Mouse (Mus musculus) liver, embryonic 13.5 days (tissue): ENCODE measurements around the gene Lhpp. TPM values are rescaled to one million over a fixed set of nuclear protein-coding genes. Genes with fewer than 3 reads are reported as not detected.

Source experiments
- ATAC-seq: fragments of 200-750 bp; cut with Nextera tagmentation; 2 replicates; pipeline ENCODE4 v1.8.0; 2017; ENCODE audit warnings: low read depth, mild to moderate bottlenecking, moderate number of reproducible peaks, moderate library complexity
- DNase-seq: peaks from one replicate; pipeline ENCODE4 v3.0.0; 2022
- H3K27ac ChIP-seq: fragments of 300-500 bp; sonication (generic); 2 replicates; pipeline ENCODE4 v1.5.1; 2015; ENCODE audit warnings: moderate library complexity, mild to moderate bottlenecking, inconsistent platforms
- H3K27me3 ChIP-seq: fragments of 300-500 bp; sonication (generic); 2 replicates; pipeline ENCODE4 v1.6.1; 2015; ENCODE audit warnings: mild to moderate bottlenecking, inconsistent platforms
- H3K36me3 ChIP-seq: fragments of 300-500 bp; sonication (generic); 2 replicates; pipeline ENCODE4 v1.6.1; 2015; ENCODE audit warnings: mild to moderate bottlenecking, inconsistent platforms
- H3K4me1 ChIP-seq: fragments of 300-500 bp; sonication (generic); replicated peaks from 2 replicates; pipeline ENCODE4 v1.6.1; 2015; ENCODE audit warnings: inconsistent platforms
- H3K4me2 ChIP-seq: fragments of 300-500 bp; sonication (generic); 2 replicates; pipeline ENCODE4 v1.6.1; 2015; ENCODE audit warnings: inconsistent platforms, mild to moderate bottlenecking, moderate library complexity
- H3K4me3 ChIP-seq: fragments of 300-500 bp; sonication (generic); replicated peaks from 2 replicates; pipeline ENCODE4 v1.5.1; 2015; ENCODE audit warnings: mild to moderate bottlenecking, inconsistent platforms
- H3K9ac ChIP-seq: fragments of 300-500 bp; sonication (generic); 2 replicates; pipeline ENCODE4 v1.6.1; 2015; ENCODE audit warnings: mild to moderate bottlenecking, inconsistent platforms
- H3K9me3 ChIP-seq: fragments of 300-500 bp; sonication (generic); replicated peaks from 2 replicates; pipeline ENCODE4 v1.6.1; 2016; ENCODE audit warnings: inconsistent platforms
- WGBS: fragments of 180-500 bp; shearing (Covaris S2); methylation state at CpG from one replicate; pipeline ENCODE4 v1.1.7; 2015; ENCODE audit not compliant: insufficient replicate concordance; 5-methylcytosine and 5-hydroxymethylcytosine counted together
- polyA plus RNA-seq: library from polyadenylated mRNA; unstranded; fragments of >200 nt; fragmentation: Nextera tagmentation; extraction: Ambion mirVana; gene quantifications from 2 replicates; pipeline ENCODE4 v1.2.1, GENCODE M21; 2015

The Lhpp gene
- polyA plus RNA-seq, 1 experiment from 2014 or later, result 8.0 TPM

DNA sequence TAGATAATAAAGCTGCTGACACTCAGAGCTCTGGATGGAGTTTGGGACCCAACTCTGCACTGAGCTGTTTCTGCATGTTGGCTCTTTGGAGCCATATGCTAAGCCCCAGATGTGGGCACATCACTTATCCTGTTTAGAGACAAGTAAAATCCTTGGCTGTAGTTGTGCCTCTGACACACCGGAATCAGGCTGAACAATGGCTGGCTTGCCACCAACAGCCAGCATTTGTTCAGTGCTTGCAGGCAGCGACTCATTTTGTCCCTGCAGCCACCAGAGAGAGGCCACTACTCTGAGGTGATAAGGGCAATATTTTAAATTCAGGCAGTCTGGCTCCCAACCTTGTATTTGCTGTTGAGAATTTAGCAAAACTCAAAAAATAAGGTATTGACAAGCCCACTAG lies 58.2 kb downstream of the Lhpp start:
- Histone ChIP-seq H3K4me1 (peaks cover 17% of the 10 kb centered on the region; the same call in 1 of the 2 replicates), H3K9ac (no peak overlapping the region), H3K36me3 (no peaks in the 10 kb centered on the region), H3K4me2 (no peak overlapping the region), H3K9me3 (no peaks in the 10 kb centered on the region), H3K27ac (no peak overlapping the region), H3K4me3 (no peak overlapping the region), H3K27me3 (no peaks in the 10 kb centered on the region)
- ATAC-seq (no peak), DNase-seq (no peak)
- WGBS, result 60% methylated on average over 2 of the region's 2 CpGs

DNA sequence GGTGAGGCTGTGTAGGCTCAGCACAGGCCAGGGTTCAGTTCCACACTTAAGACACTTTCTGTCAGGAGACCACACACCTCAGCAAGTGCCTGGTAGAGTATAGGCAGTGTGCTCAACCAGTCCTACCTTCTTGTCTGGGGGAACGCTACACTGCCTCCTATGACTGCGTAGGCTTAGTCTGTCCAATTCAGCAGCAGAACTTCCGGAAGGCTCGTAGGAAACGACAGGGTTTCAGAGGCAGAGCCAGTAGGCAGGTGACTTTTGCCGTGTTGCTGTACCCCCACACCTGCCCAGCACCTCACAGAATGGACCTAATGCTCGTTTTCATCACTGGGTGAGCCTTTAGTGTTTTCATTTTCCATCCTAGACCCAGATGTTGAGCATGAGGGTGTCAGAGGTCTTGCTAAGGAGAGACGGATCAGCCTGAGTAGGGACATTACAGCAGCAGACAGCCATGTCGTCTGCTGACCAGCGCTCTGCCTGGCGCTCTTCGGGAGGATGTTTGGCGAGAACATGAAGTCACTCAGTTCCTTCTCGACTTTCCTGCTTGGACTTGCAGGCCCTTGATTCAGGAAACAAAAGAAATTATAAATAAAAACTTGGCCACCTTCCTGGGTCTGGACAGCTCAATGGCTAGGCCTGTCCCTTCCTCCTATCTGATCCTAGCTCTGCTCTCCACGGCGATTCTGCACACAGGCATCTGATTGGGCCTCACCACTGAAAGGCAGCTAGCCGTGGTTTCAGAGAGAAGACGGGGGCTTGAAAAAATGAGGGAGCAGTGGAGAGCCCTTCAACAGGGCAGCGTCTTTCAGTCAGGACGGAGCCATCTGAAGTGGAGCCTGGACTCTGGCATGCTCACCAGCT lies 59.8 kb downstream of the Lhpp start:
- no peak for DNase-seq
- H3K36me3 ChIP-seq, result no peaks in the 10 kb centered on the region
- peaks cover 8% of the 10 kb centered on the region; the same call in 1 of the 2 replicates for H3K4me1 ChIP-seq
- H3K27me3 ChIP-seq, result no peaks in the 10 kb centered on the region
- no peak overlapping the region for H3K4me3 ChIP-seq
- H3K27ac ChIP-seq, result no peak overlapping the region
- no peaks in the 10 kb centered on the region for H3K9me3 ChIP-seq
- no peak for ATAC-seq
- H3K4me2 ChIP-seq, result no peak overlapping the region
- 75% methylated on average over 20 of the region's 20 CpGs for WGBS
- no peak overlapping the region for H3K9ac ChIP-seq

- ATAC-seq, result peak; percentile 43; the same call in 1 of the 2 replicates
- Histone ChIP-seq H3K27ac (no peak overlapping the region), H3K4me3 (no peak overlapping the region), H3K9ac (no peak overlapping the region), H3K9me3 (no peaks in the 10 kb centered on the region), H3K4me2 (no peak overlapping the region), H3K4me1 (peaks cover 7% of the 10 kb centered on the region; the same call in 1 of the 2 replicates), H3K36me3 (no peaks in the 10 kb centered on the region), H3K27me3 (no peaks in the 10 kb centered on the region)
- WGBS, result 70% methylated on average over 3 of the region's 3 CpGs
- no peak for DNase-seq
These were observed 60.4 kb downstream of the Lhpp start for GRCm38 (mm10) chr7:132670863-132671165.

DNA sequence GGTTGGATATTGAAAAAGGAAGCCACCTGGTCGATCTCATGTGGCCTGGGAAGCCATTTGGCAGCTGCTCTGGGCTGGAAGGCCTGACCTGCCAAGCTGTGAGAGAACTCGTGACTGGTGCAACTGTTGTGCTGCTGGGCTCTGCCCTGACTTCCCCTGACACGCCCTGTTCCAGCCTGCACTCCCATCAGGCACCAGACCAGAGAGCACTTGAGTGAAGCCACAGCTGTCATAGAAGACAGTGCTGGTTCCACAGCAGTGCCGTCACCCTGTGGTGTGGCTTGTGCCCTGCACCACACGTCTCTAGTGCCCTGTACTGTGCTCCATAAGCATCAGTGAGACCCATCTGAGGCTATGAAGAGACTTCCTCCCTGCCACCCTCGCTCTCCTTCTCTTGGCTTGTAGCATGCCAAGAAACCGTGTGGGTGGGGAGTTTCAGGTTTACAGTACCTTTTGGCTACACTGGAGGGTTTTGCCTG lies 62.1 kb downstream of the Lhpp start:
- ATAC-seq (peak; percentile 59; the same call in 1 of the 2 replicates), DNase-seq (no peak)
- 51% methylated on average over 7 of the region's 7 CpGs for WGBS

DNA sequence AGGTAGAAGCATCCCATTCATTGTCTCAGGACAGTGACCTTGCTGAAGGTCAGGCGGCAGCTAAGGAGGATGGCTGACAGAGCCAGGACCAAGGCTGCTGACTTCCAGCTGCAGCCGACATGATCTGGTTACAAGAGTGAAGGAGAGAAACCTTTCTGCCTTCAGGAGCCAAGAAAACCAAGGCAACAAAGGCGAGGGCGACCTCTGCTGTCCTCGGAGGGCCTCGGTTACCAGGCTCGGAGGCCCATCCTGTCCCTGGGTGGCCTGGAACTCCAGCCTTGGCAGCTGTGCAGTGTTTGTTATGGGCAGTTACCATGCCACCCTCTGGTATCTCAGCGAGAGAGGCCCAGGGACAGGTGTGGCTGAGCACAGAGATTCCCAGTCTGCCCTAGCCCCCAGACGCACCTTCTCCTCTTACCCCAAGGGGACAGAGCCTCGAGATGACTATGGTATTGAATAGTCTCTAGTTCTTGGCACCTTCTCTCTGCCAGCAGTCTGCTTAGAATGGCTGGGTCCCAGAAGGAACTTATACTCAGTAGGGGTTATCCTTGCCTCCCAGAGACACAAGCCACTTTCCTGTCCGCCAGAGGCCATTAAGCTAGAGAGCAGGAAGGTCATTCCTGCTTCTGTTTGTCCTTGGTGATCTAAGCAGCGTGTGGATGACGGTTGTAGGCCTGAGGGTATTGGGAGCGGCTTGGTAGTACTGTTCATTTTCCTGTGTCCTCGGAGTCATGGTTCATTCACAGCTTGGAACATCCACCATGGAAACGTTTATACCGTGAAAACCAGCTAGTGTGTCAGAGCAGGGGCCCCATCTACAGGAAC lies 63.7 kb downstream of the Lhpp start:
- no peak overlapping the region for H3K9ac ChIP-seq
- peaks cover 11% of the 10 kb centered on the region for H3K4me1 ChIP-seq
- 70% methylated on average over 17 of the region's 17 CpGs for WGBS
- no peaks in the 10 kb centered on the region for H3K36me3 ChIP-seq
- H3K4me2 ChIP-seq, result no peak overlapping the region
- no peak overlapping the region for H3K4me3 ChIP-seq
- H3K9me3 ChIP-seq, result no peaks in the 10 kb centered on the region
- no peak overlapping the region for H3K27ac ChIP-seq
- no peak for ATAC-seq
- DNase-seq, result no peak
- H3K27me3 ChIP-seq, result no peaks in the 10 kb centered on the region

More for the DNA sequence above, 62.1 kb downstream of the Lhpp start:
- Histone ChIP-seq H3K9ac (no peak overlapping the region), H3K9me3 (no peaks in the 10 kb centered on the region), H3K4me2 (no peak overlapping the region), H3K4me3 (no peak overlapping the region), H3K36me3 (no peaks in the 10 kb centered on the region), H3K4me1 (peaks cover 7% of the 10 kb centered on the region; the same call in 1 of the 2 replicates), H3K27ac (no peak overlapping the region), H3K27me3 (no peaks in the 10 kb centered on the region)

DNA sequence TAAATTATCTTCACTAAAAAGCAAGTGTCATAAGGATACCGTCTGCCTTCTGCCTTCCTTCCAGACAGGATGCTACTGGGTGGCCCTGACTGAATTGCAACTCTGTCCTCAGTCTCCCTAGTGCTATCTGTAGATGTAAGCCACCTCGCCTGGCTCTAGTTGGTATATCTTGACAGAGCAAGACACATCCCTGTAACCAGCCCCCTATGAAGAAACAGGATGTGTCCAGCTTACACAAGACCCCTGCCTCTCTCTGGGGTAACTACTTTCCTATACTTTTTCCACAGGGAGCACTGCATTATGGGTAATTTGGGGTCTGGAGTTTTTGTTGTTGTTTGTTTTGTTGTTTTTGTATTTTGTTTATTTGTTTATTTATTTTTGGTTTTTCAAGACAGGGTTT lies 65.5 kb downstream of the Lhpp start:
- H3K36me3 ChIP-seq, result no peaks in the 10 kb centered on the region
- DNase-seq, result no peak
- H3K27me3 ChIP-seq, result no peaks in the 10 kb centered on the region
- H3K9ac ChIP-seq, result no peak overlapping the region
- H3K4me3 ChIP-seq, result no peak overlapping the region
- ATAC-seq, result no peak
- no peak overlapping the region for H3K4me2 ChIP-seq
- no peak overlapping the region for H3K27ac ChIP-seq
- peaks cover 17% of the 10 kb centered on the region for H3K4me1 ChIP-seq
- no peaks in the 10 kb centered on the region for H3K9me3 ChIP-seq
- 52% methylated on average over 2 of the region's 2 CpGs for WGBS

DNA sequence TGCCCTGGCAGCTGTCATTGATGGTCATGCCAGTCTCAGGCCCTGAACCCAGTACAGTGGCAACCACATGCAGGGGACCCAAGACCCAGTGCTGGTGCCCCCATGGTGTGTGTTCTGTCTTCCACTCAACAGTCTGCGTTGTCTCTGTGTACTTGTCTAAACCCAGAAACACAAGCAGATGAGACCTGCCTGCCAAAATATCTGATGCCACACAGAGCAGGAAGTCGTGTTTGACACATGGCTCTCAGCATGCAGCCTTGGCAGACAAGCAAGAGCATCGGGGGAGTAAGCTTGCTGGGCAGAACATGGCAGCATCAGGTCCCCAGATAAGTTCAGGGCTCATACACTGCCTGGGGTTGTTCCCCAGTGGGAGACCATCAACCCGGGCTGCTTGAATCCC lies 68.7 kb downstream of the Lhpp start:
- no peak overlapping the region for H3K4me3 ChIP-seq
- WGBS, result 52% methylated on average over 4 of the region's 4 CpGs
- ATAC-seq, result no peak
- H3K27ac ChIP-seq, result no peak overlapping the region
- H3K4me2 ChIP-seq, result no peak overlapping the region
- no peak for DNase-seq
- no peaks in the 10 kb centered on the region for H3K9me3 ChIP-seq
- no peaks in the 10 kb centered on the region for H3K27me3 ChIP-seq
- peaks cover 10% of the 10 kb centered on the region for H3K4me1 ChIP-seq
- H3K9ac ChIP-seq, result no peak overlapping the region
- H3K36me3 ChIP-seq, result no peaks in the 10 kb centered on the region

GRCm38 (mm10) chr7:132679549-132679948 lies 69.1 kb downstream of the Lhpp start:
- Histone ChIP-seq H3K27me3 (no peaks in the 10 kb centered on the region), H3K4me3 (no peak overlapping the region), H3K4me2 (no peak overlapping the region), H3K27ac (no peak overlapping the region), H3K36me3 (no peaks in the 10 kb centered on the region), H3K9me3 (no peaks in the 10 kb centered on the region), H3K4me1 (peaks cover 10% of the 10 kb centered on the region), H3K9ac (no peak overlapping the region)
- ATAC-seq (0 out of 2 replicates have a peak, but pooled peaks have one; percentile 34), DNase-seq (no peak)
- WGBS, result 42% methylated on average over 6 of the region's 6 CpGs

DNA sequence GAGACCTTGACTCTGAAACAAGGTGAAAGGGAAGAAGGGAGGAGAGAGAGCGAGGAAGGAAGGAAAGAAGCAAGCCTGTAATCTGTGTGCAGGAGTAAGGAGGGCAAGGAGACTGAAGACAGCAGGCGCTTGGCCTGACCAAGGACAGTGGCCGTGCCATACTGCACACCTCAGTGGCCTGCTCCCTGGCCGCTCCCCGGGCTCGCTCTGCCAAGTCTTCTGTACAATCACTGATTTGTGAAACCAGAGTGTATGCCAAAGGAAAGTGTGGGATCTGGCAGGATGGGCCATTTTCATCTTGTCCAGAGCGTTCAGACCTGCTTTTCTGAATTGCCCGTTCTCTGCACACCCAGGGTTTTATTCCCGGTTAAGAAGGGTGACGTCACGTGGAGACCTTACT lies 70.9 kb downstream of the Lhpp start:
- Histone ChIP-seq H3K9me3 (no peaks in the 10 kb centered on the region), H3K4me1 (peaks cover 18% of the 10 kb centered on the region), H3K9ac (no peak overlapping the region), H3K4me3 (no peak overlapping the region), H3K36me3 (no peaks in the 10 kb centered on the region), H3K27ac (no peak overlapping the region), H3K4me2 (no peak overlapping the region), H3K27me3 (no peaks in the 10 kb centered on the region)
- WGBS, result 82% methylated on average over 11 of the region's 11 CpGs
- no peak for DNase-seq
- no peak for ATAC-seq

DNA sequence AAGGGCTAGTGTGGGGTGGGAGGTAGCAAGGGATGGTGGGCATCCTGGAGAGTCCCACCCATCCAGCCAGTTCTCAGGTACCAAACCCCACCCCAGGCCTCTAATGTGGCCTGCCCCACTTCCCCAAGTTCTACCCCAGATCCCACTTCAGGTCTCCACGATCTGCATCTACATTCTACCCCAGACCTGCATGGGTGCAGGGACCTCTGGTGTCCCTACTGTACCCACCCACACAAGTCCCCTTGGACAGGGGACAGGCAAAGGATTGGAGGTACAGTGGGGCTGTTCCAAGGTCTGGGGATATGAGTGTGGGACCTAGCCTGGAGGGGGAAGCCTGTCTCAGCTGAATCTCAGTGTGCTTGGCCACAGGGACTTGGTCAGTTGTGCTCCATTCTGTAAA lies 71.4 kb downstream of the Lhpp start:
- H3K4me1 ChIP-seq, result peaks cover 23% of the 10 kb centered on the region
- no peak overlapping the region for H3K9ac ChIP-seq
- H3K27me3 ChIP-seq, result no peaks in the 10 kb centered on the region
- ATAC-seq (no peak), DNase-seq (no peak)
- H3K36me3 ChIP-seq, result no peaks in the 10 kb centered on the region
- no peak overlapping the region for H3K27ac ChIP-seq
- no peak overlapping the region for H3K4me2 ChIP-seq
- H3K4me3 ChIP-seq, result no peak overlapping the region
- H3K9me3 ChIP-seq, result no peaks in the 10 kb centered on the region
- WGBS, result 82% methylated on average over 1 of the region's 1 CpGs

- H3K9me3 ChIP-seq, result no peaks in the 10 kb centered on the region
- H3K4me3 ChIP-seq, result no peak overlapping the region
- ATAC-seq (no peak), DNase-seq (no peak)
- no peaks in the 10 kb centered on the region for H3K27me3 ChIP-seq
- H3K27ac ChIP-seq, result no peak overlapping the region
- H3K4me1 ChIP-seq, result peaks cover 28% of the 10 kb centered on the region
- H3K36me3 ChIP-seq, result no peaks in the 10 kb centered on the region
- no peak overlapping the region for H3K9ac ChIP-seq
- WGBS, result 84% methylated on average over 3 of the region's 3 CpGs
- H3K4me2 ChIP-seq, result no peak overlapping the region
These were observed 71.9 kb downstream of the Lhpp start for GRCm38 (mm10) chr7:132682336-132682735.
